Comparison of ENCODE assay signal across 9 mouse cellular contexts in genomic region chrX:12151269-12151995, GRCm38 (mm10). TPM values are rescaled to one million over a fixed set of nuclear protein-coding genes. Genes with fewer than 3 reads are reported as not detected.
A peak's percentile ranks its signal among the peaks of the same experiment; 100 is the strongest.
DNase-seq lines count a peak whose midpoint lies in the region; ATAC-seq and TF ChIP-seq lines count a peak whose summit lies in the region.
"Had no signal": no experiment of that assay in that cellular context is flagged by ENCODE, and none has a peak within 500 bp of the region (broad histone marks: within the 10 kb centered on the region; RNA-seq: fewer than 3 reads in every experiment).

No protein-coding gene starts in this region.

- H3K27ac ChIP-seq in testis, adult 2 months (ENCODE audit: control insufficient read depth, insufficient read depth, low read depth, low read length) = no peak overlapping the region
- peak overlapping the region; percentile 56; the same call in 1 of the 2 replicates for H3K27ac ChIP-seq in hindbrain, embryonic 14.5 days
- H3K27ac ChIP-seq in liver, postnatal 0 days (ENCODE audit: low read depth) = no peak overlapping the region
- no peak overlapping the region for H3K27ac ChIP-seq in stomach, postnatal 0 days (replicated peaks)

- no peaks in the 10 kb centered on the region for H3K36me3 ChIP-seq in testis, adult 2 months (ENCODE audit: control insufficient read depth, insufficient read depth, low read length)
- H3K36me3 ChIP-seq in hindbrain, embryonic 14.5 days (replicated peaks; ENCODE audit: control insufficient read depth, insufficient read depth) = no peaks in the 10 kb centered on the region
- H3K36me3 ChIP-seq in liver, postnatal 0 days (replicated peaks; ENCODE audit: insufficient read depth, low read length) = no peaks in the 10 kb centered on the region
- H3K36me3 ChIP-seq in stomach, postnatal 0 days (ENCODE audit: control insufficient read depth, insufficient read depth, low read length) = no peaks in the 10 kb centered on the region

- 3% methylated on average over 43 of the region's 43 CpGs for WGBS in hindbrain, embryonic 14.5 days
- 7% methylated on average over 43 of the region's 43 CpGs for WGBS in liver, postnatal 0 days (ENCODE audit: insufficient replicate concordance)
- 16% methylated on average over 36 of the region's 43 CpGs for WGBS in stomach, postnatal 0 days

- H3K4me1 ChIP-seq in testis, adult 2 months (ENCODE audit: control insufficient read depth, insufficient read depth, low read length) = peaks cover 16% of the 10 kb centered on the region
- peaks cover 7% of the 10 kb centered on the region for H3K4me1 ChIP-seq in hindbrain, embryonic 14.5 days (replicated peaks; ENCODE audit: control insufficient read depth, insufficient read depth, low read length)
- H3K4me1 ChIP-seq in liver, postnatal 0 days (ENCODE audit: insufficient read depth) = peaks cover 9% of the 10 kb centered on the region
- no peaks in the 10 kb centered on the region for H3K4me1 ChIP-seq in stomach, postnatal 0 days (replicated peaks; ENCODE audit: control insufficient read depth, insufficient read depth)

- no peaks in the 10 kb centered on the region for H3K9me3 ChIP-seq in hindbrain, embryonic 14.5 days (ENCODE audit: control insufficient read depth, low read length)
- no peaks in the 10 kb centered on the region for H3K9me3 ChIP-seq in liver, postnatal 0 days (ENCODE audit: low read length)
- H3K9me3 ChIP-seq in stomach, postnatal 0 days (ENCODE audit: control insufficient read depth, low read length) = no peaks in the 10 kb centered on the region

- no peak for TF ChIP-seq CTCF in testis, adult 2 months (IDR thresholded peaks at IDR 0.05; ENCODE audit: control insufficient read depth, insufficient read depth, insufficient replicate concordance, low read depth, low read length)
- no peak for TF ChIP-seq CTCF in liver, postnatal 0 days (IDR thresholded peaks at IDR 0.05; ENCODE audit: low read depth)
- no peak for TF ChIP-seq CTCF in stomach, postnatal 0 days (IDR thresholded peaks at IDR 0.05; ENCODE audit: low read depth)

- peak; percentile 57 for ATAC-seq in hindbrain, embryonic 14.5 days (ENCODE audit: low FRiP score)
- ATAC-seq in liver, postnatal 0 days = peak; percentile 35; the same call in 1 of the 2 replicates
- 0 out of 2 replicates have a peak, but pooled peaks have one; percentile 28 for ATAC-seq in stomach, postnatal 0 days (ENCODE audit: low FRiP score, low TSS enrichment)

- no peak for TF ChIP-seq POLR2A in testis, adult 2 months (IDR thresholded peaks at IDR 0.05; ENCODE audit: control insufficient read depth, low read depth, low read length)

- H3K4me3 ChIP-seq in testis, adult 2 months (ENCODE audit: control insufficient read depth, low read depth, low read length) = peak overlapping the region; percentile 29; the same call in 1 of the 2 replicates
- peak overlapping the region; percentile 22 for H3K4me3 ChIP-seq in hindbrain, embryonic 14.5 days (replicated peaks; ENCODE audit: low read length)
- peak overlapping the region; percentile 32 for H3K4me3 ChIP-seq in liver, postnatal 0 days (ENCODE audit: low read depth, low read length)
- peak overlapping the region; percentile 18 for H3K4me3 ChIP-seq in stomach, postnatal 0 days (ENCODE audit: low read depth, low read length)

- H3K27me3 ChIP-seq in testis, adult 2 months (ENCODE audit: control insufficient read depth, insufficient read depth, low read length) = no peaks in the 10 kb centered on the region
- H3K27me3 ChIP-seq in hindbrain, embryonic 14.5 days (ENCODE audit: control insufficient read depth, insufficient read depth, low read length) = peaks cover 65% of the 10 kb centered on the region
- peaks cover 41% of the 10 kb centered on the region for H3K27me3 ChIP-seq in liver, postnatal 0 days (ENCODE audit: insufficient read depth, low read length)
- H3K27me3 ChIP-seq in stomach, postnatal 0 days (ENCODE audit: control insufficient read depth, insufficient read depth, low read length) = no peaks in the 10 kb centered on the region
- H3K27me3 ChIP-seq: CH12.LX had no signal

- DNase-seq in cerebellum, postnatal 14 days = peak; percentile 13 to 51
- DNase-seq in cerebellum, adult 9-11 months = no peak
- DNase-seq in testis, postnatal 14 days (ENCODE audit: low spot score) = no peak
- no peak for DNase-seq in hindbrain, embryonic 14.5 days (ENCODE audit: low spot score)
- DNase-seq in liver, postnatal 0 days = peak; percentile 31
- DNase-seq in stomach, postnatal 0 days (ENCODE audit: low spot score) = peak; percentile 57
- DNase-seq in urinary bladder, adult 18-20 months (ENCODE audit: low spot score in 2 of 2) = no peak

- peak overlapping the region; percentile 52 for H3K4me2 ChIP-seq in hindbrain, embryonic 14.5 days (replicated peaks)
- H3K4me2 ChIP-seq in liver, postnatal 0 days (ENCODE audit: low read depth, low read length) = peak overlapping the region; percentile 66
- H3K4me2 ChIP-seq in stomach, postnatal 0 days (replicated peaks; ENCODE audit: low read depth) = peak overlapping the region; percentile 45

- peak overlapping the region; percentile 39 for H3K9ac ChIP-seq in hindbrain, embryonic 14.5 days
- peak overlapping the region; percentile 46; the same call in 1 of the 2 replicates for H3K9ac ChIP-seq in liver, postnatal 0 days (replicated peaks)
- no peak overlapping the region for H3K9ac ChIP-seq in stomach, postnatal 0 days (ENCODE audit: low read length)

- TF ChIP-seq EP300 in liver, postnatal 0 days (IDR thresholded peaks at IDR 0.05; ENCODE audit: low read depth) = no peak
- no peak for TF ChIP-seq EP300 in stomach, postnatal 0 days (optimal IDR thresholded peaks at IDR 0.05)

RNA-seq across cellular contexts. Expression of gene Bcor, which starts 8.7 kb away (rescaled TPM):
- 0.65 and 0.72 TPM in 2 replicates for polyA plus RNA-seq in testis, adult 2 months (2012; rRNA removed)
- polyA plus RNA-seq in hindbrain, embryonic 14.5 days (2014; fragmentation: Nextera tagmentation; extraction: Ambion mirVana) = 16.1 and 17.5 TPM in 2 replicates
- polyA plus RNA-seq in liver, postnatal 0 days (2015; fragmentation: Nextera tagmentation; extraction: Ambion mirVana) = 4.0 and 4.2 TPM in 2 replicates
- polyA plus RNA-seq in stomach, postnatal 0 days (2015; fragmentation: Nextera tagmentation; extraction: Ambion mirVana) = 4.7 and 5.5 TPM in 2 replicates

Comparison
In these comparisons a context has a peak if more than half of its experiments do, and no peak if none do; other contexts are left out.
1. DNase-seq: peak in cerebellum, postnatal 14 days (2 of 2), liver, postnatal 0 days (single experiment) and stomach, postnatal 0 days (single experiment); none in cerebellum, adult 9-11 months (single experiment), testis, postnatal 14 days (single experiment), hindbrain, embryonic 14.5 days (single experiment) and urinary bladder, adult 18-20 months (0 of 2).
2. Peak in every context shown above with its lines, with median percentiles within 50 percentile points of each other: H3K4me3 ChIP-seq, ATAC-seq and H3K4me2 ChIP-seq.